Mouse (Mus musculus) subcutaneous adipose tissue, adult 2 months (tissue): Measurements from ENCODE around the gene Rassf8. TPM values are rescaled to one million over a fixed set of nuclear protein-coding genes. Genes with fewer than 3 reads are reported as not detected.

Source experiments
- polyA plus RNA-seq: library from polyadenylated mRNA; depleted of rRNA; stranded (reverse); fragments of >200 nt; gene quantifications from 2 replicates; pipeline ENCODE4 v1.2.3, GENCODE M21; 2012; ENCODE audit warnings: low replicate concordance; rRNA removed

Rassf8 gene
- 29.9 and 30.2 TPM in 2 replicates for polyA plus RNA-seq

DNA sequence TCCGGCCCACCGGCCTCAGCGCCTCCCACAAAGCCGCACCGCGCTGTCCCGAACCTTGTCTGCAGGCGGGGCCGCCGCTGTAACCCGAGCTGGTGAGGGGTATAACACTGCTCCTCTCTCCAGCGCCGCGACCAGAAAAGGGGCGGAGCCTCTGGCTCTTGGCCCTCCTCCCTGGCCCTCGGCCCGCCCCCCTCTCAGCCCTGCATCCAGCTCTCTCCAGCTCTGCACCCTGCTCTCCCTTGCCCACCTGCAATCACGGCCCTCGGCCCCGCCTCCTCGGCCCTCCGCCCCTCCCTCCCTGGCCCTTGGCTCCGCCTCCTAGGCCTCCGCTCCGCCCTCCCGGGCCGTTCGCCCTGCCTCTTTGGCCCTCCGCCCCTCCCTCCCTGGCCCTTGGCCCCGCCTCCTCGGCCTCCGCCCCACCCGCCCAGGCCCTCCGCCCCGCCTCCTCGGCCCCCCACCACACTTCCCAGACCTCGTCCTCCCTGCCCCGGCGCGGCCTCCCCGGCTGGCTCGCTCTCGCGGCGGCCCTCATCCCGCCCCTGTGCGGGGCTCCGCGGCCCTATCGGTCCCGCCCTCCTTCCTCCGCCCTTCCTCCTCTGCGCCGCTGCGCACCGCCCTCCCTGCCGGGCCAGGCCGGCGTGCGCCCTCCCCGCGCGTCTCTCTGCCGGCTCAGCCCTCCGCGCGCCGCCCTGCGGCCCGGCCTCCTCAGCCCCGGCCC is at the start of gene Rassf8:
Gene Rassf8 (plus strand): TSS at position 617 of the 718 bp plus-strand sequence.

DNA sequence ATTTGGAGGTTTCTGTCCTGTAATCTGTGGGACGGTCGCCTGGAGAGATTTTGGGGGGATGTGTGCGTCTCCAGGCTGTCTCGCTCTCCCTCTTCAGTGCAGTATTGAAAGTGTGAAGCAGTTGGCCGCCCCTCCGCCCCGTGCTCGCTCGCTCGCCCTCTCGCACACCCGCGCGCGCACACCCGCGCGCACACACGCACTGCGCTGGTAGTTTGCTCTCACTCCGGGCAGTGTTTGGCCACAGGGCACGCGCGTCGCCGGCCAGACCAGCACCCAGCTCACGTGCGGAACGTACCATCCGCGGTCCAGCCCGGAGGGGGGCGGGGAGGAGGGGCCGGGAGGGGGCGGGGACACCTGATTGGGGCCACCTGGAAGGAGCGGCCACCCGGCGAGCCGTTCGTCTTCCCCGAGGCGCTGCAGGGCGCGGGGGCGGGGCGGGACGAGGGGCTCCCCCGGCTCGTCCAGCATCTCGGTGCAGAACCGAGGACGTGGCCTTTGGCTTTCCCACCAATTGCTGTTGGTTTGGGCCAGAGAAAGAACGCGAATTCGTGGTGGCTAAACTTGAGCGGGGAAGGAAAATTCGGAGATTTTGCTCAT is 118.8 kb downstream of the Rassf8 start, which contains the start of gene Bhlhe41:
Gene Bhlhe41 (minus strand): TSS at position 270 of the 597 bp plus-strand sequence.

Other genes with a start within 250 kb of the Rassf8 start
- 1.2 and 3.9 TPM in 2 replicates for gene Lmntd1, start 132.4 kb upstream of the Rassf8 start, polyA plus RNA-seq
- not detected in 2 replicates for gene Tuba3b, start 131.0 kb upstream of the Rassf8 start, polyA plus RNA-seq
- 2.8 and 3.7 TPM in 2 replicates for gene Bhlhe41, start 118.8 kb downstream of the Rassf8 start, polyA plus RNA-seq
- 15.4 and 23.1 TPM in 2 replicates for gene Sspn, start 184.9 kb downstream of the Rassf8 start, polyA plus RNA-seq